Mouse (Mus musculus): ENCODE data around the gene Timm44.

DNA sequence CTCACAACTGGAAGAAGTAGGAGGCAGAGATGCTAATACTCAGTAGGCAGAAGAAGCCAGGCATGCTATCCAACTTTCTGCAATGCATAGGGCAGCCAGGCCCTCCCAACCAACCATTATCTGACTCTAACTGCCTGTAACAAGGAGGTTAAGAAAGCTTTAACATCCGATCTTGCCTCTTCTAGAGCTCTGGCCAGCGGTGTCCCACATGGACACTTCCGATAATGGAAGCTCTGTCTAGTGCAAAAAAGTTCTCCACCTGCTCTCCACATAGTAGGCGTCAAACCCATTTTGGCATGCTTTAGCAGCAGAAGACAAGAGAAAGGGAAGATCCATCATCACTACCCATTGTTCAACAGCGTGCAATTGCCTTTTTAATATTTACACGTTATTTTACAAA lies 48.2 kb upstream of the Timm44 start:
- no peak for TF ChIP-seq MYOD1 (IDR thresholded peaks at IDR 0.05; ENCODE audit: control insufficient read depth in 1 of 3, insufficient read length in 2 of 3, low read depth in 2 of 3)
- no peak for TF ChIP-seq MAX (IDR thresholded peaks at IDR 0.05; ENCODE audit: low read depth)
- no peak for TF ChIP-seq E2F4 (IDR thresholded peaks at IDR 0.05; ENCODE audit: insufficient read depth)
- no peak for TF ChIP-seq POLR2A (IDR thresholded peaks at IDR 0.05; ENCODE audit: insufficient read length, low read depth)
- TF ChIP-seq CEBPB (IDR thresholded peaks at IDR 0.05; ENCODE audit: insufficient read depth, poor library complexity, severe bottlenecking) = no peak
- TF ChIP-seq USF1 (IDR thresholded peaks at IDR 0.05; ENCODE audit: low read depth) = no peak
- no peak for TF ChIP-seq POLR2AphosphoS2 (IDR thresholded peaks at IDR 0.05; ENCODE audit: insufficient read length, low read depth)
- no peak for TF ChIP-seq REST (IDR thresholded peaks at IDR 0.05; ENCODE audit: insufficient read depth, insufficient read length)
- no peak for TF ChIP-seq TCF12 (IDR thresholded peaks at IDR 0.05; ENCODE audit: insufficient read depth, poor library complexity, severe bottlenecking)
- no peak for TF ChIP-seq MYOG (IDR thresholded peaks at IDR 0.05; ENCODE audit: control insufficient read depth in 1 of 3, insufficient read depth in 1 of 3, insufficient read length in 2 of 3, low read depth in 2 of 3)

Data from myocyte (in vitro differentiated cells).